In the genomic region with DNA sequence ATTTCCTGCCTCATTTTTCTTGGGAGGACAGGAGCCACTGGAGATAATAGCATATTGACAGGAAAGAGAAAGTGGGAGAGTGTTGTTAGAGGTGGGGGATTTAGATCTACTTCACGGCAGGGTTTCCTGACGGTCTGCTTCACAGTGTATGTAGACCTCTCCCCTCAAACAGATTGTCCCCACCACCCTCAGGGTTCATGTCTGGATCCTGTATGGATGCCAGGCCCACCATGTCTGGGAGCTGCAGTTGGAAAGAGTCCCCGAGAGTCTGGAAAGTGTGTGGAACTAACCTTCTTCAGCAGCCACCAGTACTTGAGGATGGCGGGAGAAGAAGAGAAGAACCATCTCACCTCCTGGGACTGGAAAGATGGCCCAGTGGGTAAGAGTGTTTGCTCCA, we compare ENCODE assay signal across 14 mouse cellular contexts. TPM values are rescaled to one million over a fixed set of nuclear protein-coding genes. Genes with fewer than 3 reads are reported as not detected.
DNase-seq lines count a peak whose midpoint lies in the region; ATAC-seq lines count a peak whose summit lies in the region.
"Had no signal": no experiment of that assay in that cellular context is flagged by ENCODE, and none has a peak within 500 bp of the region (broad histone marks: within the 10 kb centered on the region; RNA-seq: fewer than 3 reads in every experiment).

No protein-coding gene starts in this region.

- DNase-seq in heart, postnatal 14 days: no peak
- DNase-seq in liver, embryonic 11.5 days (ENCODE audit: low spot score): no peak
- DNase-seq in cerebellum, adult 8-10 months: peak; percentile 25
- DNase-seq in embryonic facial prominence, embryonic 14.5 days (ENCODE audit: low spot score): no peak
- no peak for DNase-seq in layer of hippocampus, postnatal 10 days (ENCODE audit: low spot score in 2 of 2)
- DNase-seq in spleen, postnatal 36 days (ENCODE audit: low spot score in 2 of 2): no peak
- DNase-seq: kidney, adult 18-20 months; spleen, adult 18-20 months had no signal

- 0 out of 2 replicates have a peak, but pooled peaks cover 4% of the 10 kb centered on the region for H3K9me3 ChIP-seq in heart, embryonic 12.5 days (replicated peaks)
- no peaks in the 10 kb centered on the region for H3K9me3 ChIP-seq in liver, embryonic 12.5 days (replicated peaks)
- no peaks in the 10 kb centered on the region for H3K9me3 ChIP-seq in liver, embryonic 11.5 days (ENCODE audit: control insufficient read depth, low read length)
- no peaks in the 10 kb centered on the region for H3K9me3 ChIP-seq in embryonic facial prominence, embryonic 14.5 days (ENCODE audit: control insufficient read depth, low read length)
- H3K9me3 ChIP-seq: midbrain, embryonic 15.5 days; neural tube, embryonic 12.5 days had no signal

- peaks cover 17% of the 10 kb centered on the region for H3K4me1 ChIP-seq in heart, embryonic 12.5 days (replicated peaks)
- peaks cover 8% of the 10 kb centered on the region for H3K4me1 ChIP-seq in liver, embryonic 12.5 days
- no peaks in the 10 kb centered on the region for H3K4me1 ChIP-seq in liver, embryonic 11.5 days (replicated peaks; ENCODE audit: control insufficient read depth, insufficient read depth, low read length)
- peaks cover 9% of the 10 kb centered on the region for H3K4me1 ChIP-seq in embryonic facial prominence, embryonic 14.5 days (ENCODE audit: control insufficient read depth, insufficient read depth, low read length)
- H3K4me1 ChIP-seq: midbrain, embryonic 15.5 days; neural tube, embryonic 12.5 days had no signal

- H3K4me3 ChIP-seq in heart, embryonic 12.5 days: no peak overlapping the region
- H3K4me3 ChIP-seq in liver, embryonic 12.5 days: no peak overlapping the region
- H3K4me3 ChIP-seq in liver, embryonic 11.5 days (ENCODE audit: low read depth, low read length): no peak overlapping the region
- H3K4me3 ChIP-seq in embryonic facial prominence, embryonic 14.5 days (ENCODE audit: low read depth, low read length): no peak overlapping the region
- H3K4me3 ChIP-seq: midbrain, embryonic 15.5 days; neural tube, embryonic 12.5 days had no signal

- ATAC-seq in heart, embryonic 12.5 days (ENCODE audit: insufficient number of reproducible peaks, low FRiP score): peak; percentile 20; the same call in 1 of the 2 replicates
- no peak for ATAC-seq in liver, embryonic 12.5 days
- no peak for ATAC-seq in liver, embryonic 11.5 days (replicated peaks; ENCODE audit: low FRiP score)
- ATAC-seq in embryonic facial prominence, embryonic 14.5 days (ENCODE audit: low read depth): no peak
- ATAC-seq: midbrain, embryonic 15.5 days had no signal

- H3K27ac ChIP-seq in heart, embryonic 12.5 days (ENCODE audit: poor library complexity, severe bottlenecking): peak overlapping the region; percentile 42
- H3K27ac ChIP-seq in liver, embryonic 12.5 days: peak overlapping the region; percentile 49; the same call in 1 of the 2 replicates
- no peak overlapping the region for H3K27ac ChIP-seq in liver, embryonic 11.5 days (ENCODE audit: low read depth, low read length)
- no peak overlapping the region for H3K27ac ChIP-seq in embryonic facial prominence, embryonic 14.5 days (replicated peaks; ENCODE audit: low read depth, low read length)
- H3K27ac ChIP-seq: midbrain, embryonic 15.5 days; neural tube, embryonic 12.5 days had no signal

- H3K36me3 ChIP-seq in heart, embryonic 12.5 days: no peaks in the 10 kb centered on the region
- no peaks in the 10 kb centered on the region for H3K36me3 ChIP-seq in liver, embryonic 12.5 days
- no peaks in the 10 kb centered on the region for H3K36me3 ChIP-seq in liver, embryonic 11.5 days (ENCODE audit: control insufficient read depth, insufficient read depth, low read length)
- H3K36me3 ChIP-seq in embryonic facial prominence, embryonic 14.5 days (ENCODE audit: control insufficient read depth, insufficient read depth, low read length): no peaks in the 10 kb centered on the region
- H3K36me3 ChIP-seq: midbrain, embryonic 15.5 days; neural tube, embryonic 12.5 days had no signal

- H3K9ac ChIP-seq in heart, embryonic 12.5 days: no peak overlapping the region
- H3K9ac ChIP-seq in liver, embryonic 12.5 days: no peak overlapping the region
- no peak overlapping the region for H3K9ac ChIP-seq in liver, embryonic 11.5 days (ENCODE audit: low read depth, low read length)
- H3K9ac ChIP-seq in embryonic facial prominence, embryonic 14.5 days (ENCODE audit: low read depth, low read length): no peak overlapping the region
- H3K9ac ChIP-seq: midbrain, embryonic 15.5 days; neural tube, embryonic 12.5 days had no signal

- 56% methylated on average over 4 of the region's 4 CpGs for WGBS in heart, embryonic 12.5 days
- WGBS in liver, embryonic 12.5 days (ENCODE audit: insufficient replicate concordance): 60% methylated on average over 4 of the region's 4 CpGs
- 52% methylated on average over 4 of the region's 4 CpGs for WGBS in liver, embryonic 11.5 days
- WGBS in embryonic facial prominence, embryonic 14.5 days: 64% methylated on average over 4 of the region's 4 CpGs

- intact Hi-C loops in heart, postnatal 14 days (cut with DNase I): loop anchor here (5.0 kb wide), 2 partner anchors 50 to 145 kb away; no protein-coding TSS in a partner anchor

- peak overlapping the region; percentile 25 for H3K4me2 ChIP-seq in heart, embryonic 12.5 days
- H3K4me2 ChIP-seq in liver, embryonic 12.5 days: no peak overlapping the region
- H3K4me2 ChIP-seq in liver, embryonic 11.5 days: no peak overlapping the region
- peak overlapping the region; percentile 6; the same call in 1 of the 2 replicates for H3K4me2 ChIP-seq in embryonic facial prominence, embryonic 14.5 days (ENCODE audit: low read depth, low read length)
- H3K4me2 ChIP-seq: midbrain, embryonic 15.5 days; neural tube, embryonic 12.5 days had no signal

- H3K27me3 ChIP-seq in heart, embryonic 12.5 days (replicated peaks): peaks cover 6% of the 10 kb centered on the region; the same call in 1 of the 2 replicates
- peaks cover 6% of the 10 kb centered on the region; the same call in 1 of the 2 replicates for H3K27me3 ChIP-seq in liver, embryonic 12.5 days (replicated peaks)
- H3K27me3 ChIP-seq in liver, embryonic 11.5 days (replicated peaks; ENCODE audit: control insufficient read depth, insufficient read depth, low read length): no peaks in the 10 kb centered on the region
- no peaks in the 10 kb centered on the region for H3K27me3 ChIP-seq in embryonic facial prominence, embryonic 14.5 days (replicated peaks; ENCODE audit: control insufficient read depth, insufficient read depth, low read length)
- H3K27me3 ChIP-seq: midbrain, embryonic 15.5 days; neural tube, embryonic 12.5 days; Patski had no signal

RNA-seq across cellular contexts. Expression of a gene that starts 53.0 kb away (rescaled TPM):
- polyA plus RNA-seq in heart, embryonic 12.5 days (2016; fragmentation: Nextera tagmentation; extraction: Ambion mirVana): 60.6 and 66.2 TPM in 2 replicates
- 10 to 100 TPM; 35.8 to 35.9 TPM for total RNA-seq in heart, postnatal 14 days (2021)
- polyA plus RNA-seq in liver, embryonic 12.5 days (2016; fragmentation: Nextera tagmentation; extraction: Ambion mirVana): 23.1 and 24.1 TPM in 2 replicates
- 42.7 and 47.9 TPM in 2 replicates for polyA plus RNA-seq in liver, embryonic 11.5 days (2014; fragmentation: Nextera tagmentation; extraction: Ambion mirVana)
- 63.0 and 69.5 TPM in 2 replicates for polyA plus RNA-seq in embryonic facial prominence, embryonic 14.5 days (2014; fragmentation: Nextera tagmentation; extraction: Ambion mirVana)
- 10 to 100 TPM; 62.3 to 63.6 TPM for total RNA-seq in layer of hippocampus, postnatal 10 days (2021)

RNA-seq across cellular contexts. Expression of a gene that starts 54.0 kb away (rescaled TPM):
- 33.6 and 34.1 TPM in 2 replicates for polyA plus RNA-seq in heart, embryonic 12.5 days (2016; fragmentation: Nextera tagmentation; extraction: Ambion mirVana)
- total RNA-seq in heart, postnatal 14 days (2021): 1 to 10 TPM; 2.1 to 3.9 TPM
- 17.8 and 18.5 TPM in 2 replicates for polyA plus RNA-seq in liver, embryonic 12.5 days (2016; fragmentation: Nextera tagmentation; extraction: Ambion mirVana)
- 30.0 and 32.6 TPM in 2 replicates for polyA plus RNA-seq in liver, embryonic 11.5 days (2014; fragmentation: Nextera tagmentation; extraction: Ambion mirVana)
- 106 and 119 TPM in 2 replicates for polyA plus RNA-seq in embryonic facial prominence, embryonic 14.5 days (2014; fragmentation: Nextera tagmentation; extraction: Ambion mirVana)
- 10 to 100 TPM; 35.6 to 48.3 TPM for total RNA-seq in layer of hippocampus, postnatal 10 days (2021)
- total RNA-seq: CH12.LX had no signal

Comparison
In these comparisons a context has a peak if more than half of its experiments do, and no peak if none do; other contexts are left out.
1. H3K27ac ChIP-seq: peak in heart, embryonic 12.5 days (single experiment) and liver, embryonic 12.5 days (single experiment); none in liver, embryonic 11.5 days (single experiment) and embryonic facial prominence, embryonic 14.5 days (single experiment).
2. H3K4me2 ChIP-seq: peak in heart, embryonic 12.5 days (single experiment) and embryonic facial prominence, embryonic 14.5 days (single experiment); none in liver, embryonic 12.5 days (single experiment) and liver, embryonic 11.5 days (single experiment).